Mouse (Mus musculus) ES-E14 (cell line): Measurements from ENCODE around the gene Mesp2. TPM values are rescaled to one million over a fixed set of nuclear protein-coding genes. Genes with fewer than 3 reads are reported as not detected.

ENCODE experiments used
- DNase-seq: peaks from one replicate; pipeline ENCODE4 v3.0.0-alpha.2; 2013; ENCODE audit warnings: low read depth, low spot score
- H3K27ac ChIP-seq: 2 replicates; pipeline ENCODE4 v1.5.1; 2012; ENCODE audit warnings: low read depth, mild to moderate bottlenecking, low read length, moderate library complexity, mixed read lengths; ENCODE audit not compliant: poor library complexity, insufficient read depth, severe bottlenecking
- H3K36me3 ChIP-seq: 2 replicates; pipeline ENCODE4 v1.6.1; 2012; ENCODE audit warnings: mild to moderate bottlenecking, low read length, moderate library complexity, mixed read lengths; ENCODE audit not compliant: control insufficient read depth, poor library complexity, insufficient read depth, severe bottlenecking
- H3K4me1 ChIP-seq, 2 experiments: fragments of 150-350 bp in 1 of 2; sonication (generic) in 1 of 2; 2 replicates each; pipeline ENCODE4 v1.6.1; 2012; ENCODE audit warnings: low read length in 2 of 2, mild to moderate bottlenecking in 1 of 2, mixed read lengths in 1 of 2; ENCODE audit not compliant: control insufficient read depth in 2 of 2, insufficient read depth in 2 of 2, poor library complexity in 1 of 2
- H3K4me3 ChIP-seq, 2 experiments: fragments of 150-350 bp in 1 of 2; sonication (generic) in 1 of 2; 2 replicates each; pipeline ENCODE4 v1.5.1; 2012; ENCODE audit warnings: low read length in 2 of 2, low read depth in 1 of 2, mild to moderate bottlenecking in 1 of 2, mixed read lengths in 1 of 2; ENCODE audit not compliant: insufficient read depth in 1 of 2, poor library complexity in 1 of 2, severe bottlenecking in 1 of 2
- H3K9ac ChIP-seq: 2 replicates; pipeline ENCODE4 v1.6.1; 2012; ENCODE audit warnings: low read depth, mild to moderate bottlenecking, low read length, mixed read lengths; ENCODE audit not compliant: poor library complexity, insufficient read depth, severe bottlenecking
- H3K9me3 ChIP-seq: fragments of 150-350 bp; sonication (generic); 2 replicates; pipeline ENCODE4 v1.6.1; 2012; ENCODE audit warnings: low read depth, mild to moderate bottlenecking, low read length; ENCODE audit not compliant: control insufficient read depth, insufficient read depth
- CHD2 ChIP-seq: IDR thresholded peaks from 2 replicates; pipeline ENCODE4 v1.6.1; 2014; ENCODE audit warnings: mild to moderate bottlenecking, low read depth, low read length, inconsistent platforms
- HCFC1 ChIP-seq: IDR thresholded peaks from 2 replicates; pipeline ENCODE4 v1.6.1; 2012; ENCODE audit warnings: low read length, inconsistent platforms, borderline replicate concordance; ENCODE audit not compliant: insufficient read depth
- MAFK ChIP-seq: IDR thresholded peaks from 2 replicates; pipeline ENCODE4 v1.6.1; 2014; ENCODE audit warnings: mild to moderate bottlenecking, low read depth, low read length, inconsistent platforms; ENCODE audit not compliant: insufficient read depth
- ZC3H11A ChIP-seq: IDR thresholded peaks from 2 replicates; pipeline ENCODE4 v1.6.1; 2012; ENCODE audit warnings: low read depth, mild to moderate bottlenecking, inconsistent platforms, low read length, borderline replicate concordance
- ZNF384 ChIP-seq: IDR thresholded peaks from 2 replicates; pipeline ENCODE4 v1.6.1; 2012; ENCODE audit warnings: low read depth, low read length, inconsistent platforms
- in situ Hi-C, 2 experiments: fragments of 600-800 bp; cut with MboI; formaldehyde crosslinking; loops; one replicate each; pipeline ENCODE4 v1.15.1; 2025; ENCODE audit warnings: low sequenced_read_pairs in 2 of 2, inconsistent platforms in 1 of 2; ENCODE audit not compliant: unreplicated experiment in 2 of 2
- total RNA-seq: library from RNA; depleted of rRNA; stranded (reverse); fragments of 300-350 nt; gene quantifications from 2 replicates; pipeline ENCODE4 v1.2.3, GENCODE M21; 2012; rRNA removed

The Mesp2 gene
- total RNA-seq = 1.0 and 1.2 TPM in 2 replicates

GRCm38 (mm10) chr7:79810611-79811506 lies at the start of gene Mesp2:
Mesp2 (plus strand) TSS chr7:79810727.
- H3K27ac ChIP-seq = no peak within 1 kb of the TSS

GRCm38 (mm10) chr7:79761124-79761876 lies 49.2 kb upstream of the Mesp2 start:
- Histone ChIP-seq H3K36me3 (no peaks in the 10 kb centered on the region), H3K27ac (no peak overlapping the region), H3K9me3 (no peaks in the 10 kb centered on the region), H3K4me1 (no peaks in the 10 kb centered on the region), H3K4me3 (no peak overlapping the region), H3K9ac (no peak overlapping the region)
- no peak for TF ChIP-seq MAFK
- no peak for TF ChIP-seq ZC3H11A
- TF ChIP-seq CHD2 = no peak
- no peak for TF ChIP-seq ZNF384
- TF ChIP-seq HCFC1 = no peak
- DNase-seq = no peak
- in situ Hi-C loops = no loop called here

More at GRCm38 (mm10) chr7:79810611-79811506, at the start of gene Mesp2:
- no peaks in the 10 kb centered on the region for H3K36me3 ChIP-seq
- peak within 1 kb of the TSS; percentile 55; the same call in 1 of the 2 replicates for H3K9ac ChIP-seq
- no peak for TF ChIP-seq CHD2
- TF ChIP-seq ZC3H11A = no peak
- no peak for TF ChIP-seq MAFK
- no peak for TF ChIP-seq HCFC1
- no peak for TF ChIP-seq ZNF384
- H3K4me1 ChIP-seq = peaks cover 0 to 2% of the 10 kb centered on the region in 2 experiments; a peak in 2 of 4 replicates
- H3K4me3 ChIP-seq = peak within 1 kb of the TSS; percentile 52 to 58; a peak in 3 of 4 replicates
- in situ Hi-C loops = no loop called here
- H3K9me3 ChIP-seq = no peaks in the 10 kb centered on the region
- DNase-seq = peak; percentile 54

- Histone ChIP-seq H3K9me3 (no peaks in the 10 kb centered on the region), H3K9ac (no peak overlapping the region), H3K4me3 (no peak overlapping the region), H3K27ac (no peak overlapping the region), H3K4me1 (no peaks in the 10 kb centered on the region), H3K36me3 (no peaks in the 10 kb centered on the region)
- no peak for DNase-seq
- in situ Hi-C loops = no loop called here
- TF ChIP-seq ZC3H11A (no peak), CHD2 (no peak), MAFK (no peak)
Measured at GRCm38 (mm10) chr7:79762106-79762505, 48.4 kb upstream of the Mesp2 start.

- no peak overlapping the region for H3K4me3 ChIP-seq
- no peak for DNase-seq
Measured at GRCm38 (mm10) chr7:79765991-79766390, 44.5 kb upstream of the Mesp2 start.

More at GRCm38 (mm10) chr7:79765991-79766390, 44.5 kb upstream of the Mesp2 start:
- TF ChIP-seq HCFC1 (no peak), CHD2 (no peak), MAFK (no peak), ZC3H11A (no peak), ZNF384 (no peak)
- Histone ChIP-seq H3K4me1 (no peaks in the 10 kb centered on the region), H3K9ac (no peak overlapping the region), H3K9me3 (no peaks in the 10 kb centered on the region), H3K27ac (no peak overlapping the region), H3K36me3 (no peaks in the 10 kb centered on the region)
- in situ Hi-C loops = no loop called here
